Mouse (Mus musculus): ENCODE measurements at regions not wholly inside any gene's neighbourhood (a gene's known extent, or its start where the extent isn't known, plus 50 kb on each side); places are given as distances from the start of the nearest gene placed in this dataset.

- DNase-seq (ENCODE audit: low spot score) (no peak), ATAC-seq (ENCODE audit: low FRiP score) (no peak)
- WGBS = 54% methylated on average over 19 of the region's 19 CpGs
- no peak overlapping the region for H3K4me3 ChIP-seq (ENCODE audit: low read depth, low read length)
- H3K36me3 ChIP-seq (ENCODE audit: control insufficient read depth, insufficient read depth, low read length) = no peaks in the 10 kb centered on the region
- no peaks in the 10 kb centered on the region for H3K4me1 ChIP-seq (replicated peaks; ENCODE audit: control insufficient read depth, insufficient read depth, low read length)
- no peak overlapping the region for H3K27ac ChIP-seq (ENCODE audit: low read depth, low read length)
- H3K9me3 ChIP-seq (ENCODE audit: control insufficient read depth, low read length) = no peaks in the 10 kb centered on the region
- H3K4me2 ChIP-seq (replicated peaks; ENCODE audit: low read depth, low read length) = no peak overlapping the region
- H3K9ac ChIP-seq (ENCODE audit: low read depth, low read length) = no peak overlapping the region
- H3K27me3 ChIP-seq (ENCODE audit: control insufficient read depth, insufficient read depth, low read length) = no peaks in the 10 kb centered on the region; the same call in 1 of the 2 replicates
These were observed 121.4 kb upstream of the Adgrl2 start for GRCm38 (mm10) chr3:149111529-149112439.

DNA sequence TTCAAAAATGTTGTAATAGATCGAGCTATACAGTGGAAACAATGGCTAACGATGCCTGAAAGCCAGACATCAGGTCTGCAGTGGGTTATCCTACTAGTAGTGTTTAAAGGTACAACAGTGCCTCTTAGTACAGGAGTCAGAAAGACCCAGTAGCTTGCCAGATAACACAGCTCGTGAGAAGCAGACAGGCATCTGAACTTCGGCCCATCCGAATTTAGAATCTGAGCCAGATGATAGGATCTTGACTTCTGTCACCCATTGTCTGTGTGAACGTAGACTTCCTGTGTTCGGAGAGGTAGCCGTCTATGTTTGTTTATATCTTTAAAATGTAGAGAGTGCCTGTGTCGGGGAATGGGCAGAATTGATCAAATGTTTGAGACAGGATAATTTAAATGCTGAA, 120.5 kb upstream of the Adgrl2 start:
- Histone ChIP-seq H3K4me2 (replicated peaks; ENCODE audit: low read depth, low read length) (no peak overlapping the region), H3K4me1 (replicated peaks; ENCODE audit: control insufficient read depth, insufficient read depth, low read length) (no peaks in the 10 kb centered on the region), H3K36me3 (ENCODE audit: control insufficient read depth, insufficient read depth, low read length) (no peaks in the 10 kb centered on the region), H3K4me3 (ENCODE audit: low read depth, low read length) (no peak overlapping the region), H3K9me3 (ENCODE audit: control insufficient read depth, low read length) (no peaks in the 10 kb centered on the region), H3K27me3 (ENCODE audit: control insufficient read depth, insufficient read depth, low read length) (no peaks in the 10 kb centered on the region; the same call in 1 of the 2 replicates), H3K9ac (ENCODE audit: low read depth, low read length) (no peak overlapping the region), H3K27ac (ENCODE audit: low read depth, low read length) (no peak overlapping the region)
- DNase-seq (ENCODE audit: low spot score) (no peak), ATAC-seq (ENCODE audit: low FRiP score) (no peak)
- WGBS = 72% methylated on average over 9 of the region's 9 CpGs

- Histone ChIP-seq H3K36me3 (ENCODE audit: control insufficient read depth, insufficient read depth, low read length) (no peaks in the 10 kb centered on the region), H3K9ac (ENCODE audit: low read depth, low read length) (no peak overlapping the region), H3K4me3 (ENCODE audit: low read depth, low read length) (no peak overlapping the region), H3K4me1 (replicated peaks; ENCODE audit: control insufficient read depth, insufficient read depth, low read length) (no peaks in the 10 kb centered on the region), H3K27ac (ENCODE audit: low read depth, low read length) (no peak overlapping the region), H3K27me3 (ENCODE audit: control insufficient read depth, insufficient read depth, low read length) (no peaks in the 10 kb centered on the region; the same call in 1 of the 2 replicates), H3K4me2 (replicated peaks; ENCODE audit: low read depth, low read length) (no peak overlapping the region), H3K9me3 (ENCODE audit: control insufficient read depth, low read length) (no peaks in the 10 kb centered on the region)
- DNase-seq (ENCODE audit: low spot score) = no peak
- ATAC-seq (ENCODE audit: low FRiP score) = no peak
- WGBS = 87% methylated on average over 13 of the region's 13 CpGs
These were observed 115.5 kb upstream of the Adgrl2 start for GRCm38 (mm10) chr3:149105709-149106450.

DNA sequence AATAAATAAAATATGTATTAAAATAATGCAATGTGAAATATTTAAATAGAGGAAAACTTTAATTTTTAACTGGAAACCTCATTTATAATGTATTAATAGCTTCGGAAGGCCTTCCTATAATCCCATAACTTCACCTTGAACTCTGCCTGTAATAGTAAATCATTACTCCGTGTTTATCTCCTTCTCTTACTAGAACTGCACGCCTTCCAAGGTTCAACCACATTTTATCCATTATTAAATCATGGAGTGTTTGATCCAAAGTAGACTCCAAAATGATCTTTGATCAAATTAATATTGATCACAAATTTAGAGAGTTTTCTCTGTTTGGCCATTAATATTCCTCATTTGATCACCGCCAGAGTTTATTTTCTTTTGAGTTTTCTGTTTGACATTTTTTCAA, 114.8 kb upstream of the Adgrl2 start:
- ATAC-seq (ENCODE audit: low FRiP score) = no peak
- WGBS = 93% methylated on average over 4 of the region's 4 CpGs
- no peaks in the 10 kb centered on the region for H3K9me3 ChIP-seq (ENCODE audit: control insufficient read depth, low read length)
- no peak overlapping the region for H3K27ac ChIP-seq (ENCODE audit: low read depth, low read length)
- no peak overlapping the region for H3K4me2 ChIP-seq (replicated peaks; ENCODE audit: low read depth, low read length)
- H3K4me3 ChIP-seq (ENCODE audit: low read depth, low read length) = no peak overlapping the region
- H3K27me3 ChIP-seq (ENCODE audit: control insufficient read depth, insufficient read depth, low read length) = no peaks in the 10 kb centered on the region; the same call in 1 of the 2 replicates
- no peak overlapping the region for H3K9ac ChIP-seq (ENCODE audit: low read depth, low read length)
- H3K4me1 ChIP-seq (replicated peaks; ENCODE audit: control insufficient read depth, insufficient read depth, low read length) = no peaks in the 10 kb centered on the region
- no peaks in the 10 kb centered on the region for H3K36me3 ChIP-seq (ENCODE audit: control insufficient read depth, insufficient read depth, low read length)
- DNase-seq (ENCODE audit: low spot score) = no peak

- Histone ChIP-seq H3K4me3 (ENCODE audit: low read depth, low read length) (no peak overlapping the region), H3K9ac (ENCODE audit: low read depth, low read length) (no peak overlapping the region), H3K9me3 (ENCODE audit: control insufficient read depth, low read length) (no peaks in the 10 kb centered on the region), H3K27ac (ENCODE audit: low read depth, low read length) (no peak overlapping the region), H3K27me3 (ENCODE audit: control insufficient read depth, insufficient read depth, low read length) (no peaks in the 10 kb centered on the region; the same call in 1 of the 2 replicates), H3K36me3 (ENCODE audit: control insufficient read depth, insufficient read depth, low read length) (no peaks in the 10 kb centered on the region), H3K4me1 (replicated peaks; ENCODE audit: control insufficient read depth, insufficient read depth, low read length) (no peaks in the 10 kb centered on the region), H3K4me2 (replicated peaks; ENCODE audit: low read depth, low read length) (no peak overlapping the region)
- DNase-seq (ENCODE audit: low spot score) = no peak
- WGBS = 85% methylated on average over 6 of the region's 6 CpGs
- no peak for ATAC-seq (ENCODE audit: low FRiP score)
These were observed 113.7 kb upstream of the Adgrl2 start for GRCm38 (mm10) chr3:149104080-149104479.

GRCm38 (mm10) chr3:149103469-149103868, 113.1 kb upstream of the Adgrl2 start:
- no peak overlapping the region for H3K4me2 ChIP-seq (replicated peaks; ENCODE audit: low read depth, low read length)
- ATAC-seq (ENCODE audit: low FRiP score) (no peak), DNase-seq (ENCODE audit: low spot score) (no peak)
- H3K9me3 ChIP-seq (ENCODE audit: control insufficient read depth, low read length) = no peaks in the 10 kb centered on the region
- no peaks in the 10 kb centered on the region; the same call in 1 of the 2 replicates for H3K27me3 ChIP-seq (ENCODE audit: control insufficient read depth, insufficient read depth, low read length)
- no peak overlapping the region for H3K9ac ChIP-seq (ENCODE audit: low read depth, low read length)
- no peak overlapping the region for H3K4me3 ChIP-seq (ENCODE audit: low read depth, low read length)
- H3K4me1 ChIP-seq (replicated peaks; ENCODE audit: control insufficient read depth, insufficient read depth, low read length) = no peaks in the 10 kb centered on the region
- H3K27ac ChIP-seq (ENCODE audit: low read depth, low read length) = no peak overlapping the region
- 90% methylated on average over 3 of the region's 3 CpGs for WGBS
- no peaks in the 10 kb centered on the region for H3K36me3 ChIP-seq (ENCODE audit: control insufficient read depth, insufficient read depth, low read length)

DNA sequence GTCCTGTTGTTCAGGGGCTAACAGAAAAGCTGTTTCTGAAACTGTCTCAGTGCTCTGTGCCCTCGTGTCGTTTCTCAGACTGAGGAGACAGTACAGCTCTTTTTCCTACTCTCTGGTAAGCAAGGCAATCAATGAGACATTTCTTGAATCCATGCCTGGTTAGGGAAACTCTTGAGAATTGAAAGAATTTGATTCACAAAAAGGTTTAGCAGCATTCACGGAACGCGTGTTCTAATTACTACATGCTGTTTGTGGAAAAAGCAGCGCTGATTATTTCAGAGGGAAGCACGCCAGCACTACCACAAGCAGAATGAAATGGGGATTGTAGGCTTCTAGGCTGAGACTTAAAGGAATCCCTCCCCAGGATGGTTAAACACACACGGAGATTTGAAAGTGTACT, 112.5 kb upstream of the Adgrl2 start:
- ATAC-seq (ENCODE audit: low FRiP score) = no peak
- WGBS = 91% methylated on average over 8 of the region's 8 CpGs
- Histone ChIP-seq H3K27ac (ENCODE audit: low read depth, low read length) (no peak overlapping the region), H3K4me1 (replicated peaks; ENCODE audit: control insufficient read depth, insufficient read depth, low read length) (no peaks in the 10 kb centered on the region), H3K9ac (ENCODE audit: low read depth, low read length) (no peak overlapping the region), H3K4me2 (replicated peaks; ENCODE audit: low read depth, low read length) (no peak overlapping the region), H3K4me3 (ENCODE audit: low read depth, low read length) (no peak overlapping the region), H3K9me3 (ENCODE audit: control insufficient read depth, low read length) (no peaks in the 10 kb centered on the region), H3K27me3 (ENCODE audit: control insufficient read depth, insufficient read depth, low read length) (no peaks in the 10 kb centered on the region; the same call in 1 of the 2 replicates), H3K36me3 (ENCODE audit: control insufficient read depth, insufficient read depth, low read length) (no peaks in the 10 kb centered on the region)
- no peak for DNase-seq (ENCODE audit: low spot score)

DNA sequence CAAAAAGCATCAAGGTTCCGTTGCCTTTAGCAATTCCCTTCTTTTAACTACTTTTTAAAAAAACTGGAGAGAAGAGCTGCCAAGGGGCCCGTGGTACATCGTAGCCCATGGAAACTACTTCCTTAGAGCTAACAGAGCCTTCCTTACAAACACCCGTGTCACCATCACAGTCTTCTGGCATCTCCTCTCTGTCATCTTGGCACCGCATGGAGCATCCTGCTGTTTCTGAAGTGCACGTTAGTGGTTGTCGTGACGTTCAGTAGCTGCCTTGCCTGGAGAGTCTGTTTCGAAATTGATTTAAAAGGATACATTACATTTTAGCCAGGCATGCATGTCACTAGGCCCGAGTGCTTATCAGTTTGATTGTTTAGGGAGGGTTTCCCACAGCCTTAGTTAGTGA, 111.4 kb upstream of the Adgrl2 start:
- Histone ChIP-seq H3K27ac (ENCODE audit: low read depth, low read length) (no peak overlapping the region), H3K9me3 (ENCODE audit: control insufficient read depth, low read length) (no peaks in the 10 kb centered on the region), H3K4me1 (replicated peaks; ENCODE audit: control insufficient read depth, insufficient read depth, low read length) (no peaks in the 10 kb centered on the region), H3K36me3 (ENCODE audit: control insufficient read depth, insufficient read depth, low read length) (no peaks in the 10 kb centered on the region), H3K9ac (ENCODE audit: low read depth, low read length) (no peak overlapping the region), H3K27me3 (ENCODE audit: control insufficient read depth, insufficient read depth, low read length) (no peaks in the 10 kb centered on the region), H3K4me3 (ENCODE audit: low read depth, low read length) (no peak overlapping the region), H3K4me2 (replicated peaks; ENCODE audit: low read depth, low read length) (no peak overlapping the region)
- WGBS = 87% methylated on average over 10 of the region's 10 CpGs
- DNase-seq (ENCODE audit: low spot score) = no peak
- no peak for ATAC-seq (ENCODE audit: low FRiP score)
